Mouse (Mus musculus) bone marrow, adult 2 months (tissue): ENCODE data around the gene Med20. TPM values are rescaled to one million over a fixed set of nuclear protein-coding genes. Genes with fewer than 3 reads are reported as not detected.

ENCODE experiments used
- H3K27ac ChIP-seq: fragments of 200-500 bp; 2 replicates; pipeline ENCODE4 v1.5.1; 2012; ENCODE audit warnings: low read depth, mild to moderate bottlenecking, control low read depth, inconsistent platforms, low read length; ENCODE audit not compliant: control insufficient read depth, poor library complexity, insufficient read depth
- H3K4me1 ChIP-seq: fragments of 200-500 bp; 2 replicates; pipeline ENCODE4 v1.6.1; 2011; ENCODE audit warnings: low read length; ENCODE audit not compliant: control insufficient read depth, insufficient read depth
- H3K4me3 ChIP-seq: fragments of 200-500 bp; replicated peaks from 2 replicates; pipeline ENCODE3; 2011; ENCODE audit warnings: mild to moderate bottlenecking, low read depth, low read length, control low read depth; ENCODE audit not compliant: control insufficient read depth
- CTCF ChIP-seq: fragments of 200-500 bp; IDR thresholded peaks from 2 replicates; pipeline ENCODE4 v1.5.1; 2011; ENCODE audit warnings: low read length, control low read depth; ENCODE audit not compliant: control insufficient read depth, insufficient read depth
- POLR2A ChIP-seq: fragments of 200-500 bp; IDR thresholded peaks from 2 replicates; pipeline ENCODE4 v1.6.1; 2011; ENCODE audit warnings: low read depth, mild to moderate bottlenecking, control low read depth, low read length, borderline replicate concordance; ENCODE audit not compliant: control insufficient read depth
- WGBS: fragments of 180-500 bp; shearing (Covaris S2); methylation state at CpG from one replicate; pipeline ENCODE4 v1.1.7; 2018; 5-methylcytosine and 5-hydroxymethylcytosine counted together
- polyA plus RNA-seq: library from polyadenylated mRNA; stranded (reverse); fragments of >200 nt; gene quantifications from 2 replicates; pipeline ENCODE4 v1.2.4, GENCODE M21; 2011; ENCODE audit warnings: low replicate concordance; ENCODE audit not compliant: missing spikeins, insufficient read depth, insufficient read length

The Med20 gene
- polyA plus RNA-seq, 1 experiment: 21.2 TPM

- no peaks in the 10 kb centered on the region; the same call in 1 of the 2 replicates for H3K4me1 ChIP-seq
- TF ChIP-seq POLR2A (no peak), CTCF (no peak)
These were observed 38.9 kb upstream of the Med20 start for GRCm38 (mm10) chr17:47572436-47572835.

GRCm38 (mm10) chr17:47574028-47574427 is 37.4 kb upstream of the Med20 start:
- WGBS: 90% methylated on average over 8 of the region's 8 CpGs
- Histone ChIP-seq H3K27ac (no peak overlapping the region), H3K4me1 (no peaks in the 10 kb centered on the region), H3K4me3 (no peak overlapping the region)
- no peak for TF ChIP-seq CTCF
- TF ChIP-seq POLR2A: no peak

More at GRCm38 (mm10) chr17:47572436-47572835, 38.9 kb upstream of the Med20 start:
- Histone ChIP-seq H3K4me3 (no peak overlapping the region), H3K27ac (no peak overlapping the region)

GRCm38 (mm10) chr17:47574830-47575229 is 36.6 kb upstream of the Med20 start:
- no peak overlapping the region for H3K4me3 ChIP-seq
- WGBS: 79% methylated on average over 11 of the region's 11 CpGs

DNA sequence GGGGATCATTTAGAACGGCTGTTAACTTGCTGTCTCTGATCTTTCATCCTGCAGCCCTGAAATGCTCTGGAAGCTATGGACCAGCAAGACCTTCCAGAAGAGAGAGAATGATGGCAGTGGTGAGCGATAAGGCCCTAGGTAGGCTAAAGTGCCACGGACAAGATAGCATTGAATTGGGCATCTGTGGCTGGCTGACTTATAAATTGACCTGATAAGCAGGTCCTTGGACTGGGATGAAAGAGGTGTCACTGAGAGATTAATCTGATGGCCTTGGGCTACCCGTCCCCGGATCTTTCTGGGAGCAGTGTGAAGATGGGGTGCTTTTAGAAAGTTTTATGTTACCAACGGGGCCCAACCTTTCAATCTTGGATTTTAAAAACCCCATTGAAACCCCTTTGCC is 32.7 kb upstream of the Med20 start:
- WGBS: 65% methylated on average over 6 of the region's 6 CpGs
- H3K4me3 ChIP-seq: no peak overlapping the region
- peak overlapping the region; percentile 6; the same call in 1 of the 2 replicates for H3K27ac ChIP-seq
- H3K4me1 ChIP-seq: no peaks in the 10 kb centered on the region; the same call in 1 of the 2 replicates
- TF ChIP-seq CTCF (no peak), POLR2A (no peak)

More at GRCm38 (mm10) chr17:47574830-47575229, 36.6 kb upstream of the Med20 start:
- H3K27ac ChIP-seq: no peak overlapping the region
- TF ChIP-seq CTCF (no peak), POLR2A (no peak)
- no peaks in the 10 kb centered on the region for H3K4me1 ChIP-seq

GRCm38 (mm10) chr17:47580962-47581361 is 30.4 kb upstream of the Med20 start:
- TF ChIP-seq POLR2A (no peak), CTCF (no peak)
- Histone ChIP-seq H3K4me1 (no peaks in the 10 kb centered on the region; the same call in 1 of the 2 replicates), H3K27ac (no peak overlapping the region), H3K4me3 (no peak overlapping the region)
- WGBS: 91% methylated on average over 4 of the region's 4 CpGs

GRCm38 (mm10) chr17:47588517-47588916 is 22.9 kb upstream of the Med20 start:
- Histone ChIP-seq H3K4me3 (no peak overlapping the region), H3K4me1 (peaks cover 4% of the 10 kb centered on the region), H3K27ac (no peak overlapping the region)
- TF ChIP-seq CTCF (no peak), POLR2A (no peak)
- WGBS: 80% methylated on average over 8 of the region's 8 CpGs

DNA sequence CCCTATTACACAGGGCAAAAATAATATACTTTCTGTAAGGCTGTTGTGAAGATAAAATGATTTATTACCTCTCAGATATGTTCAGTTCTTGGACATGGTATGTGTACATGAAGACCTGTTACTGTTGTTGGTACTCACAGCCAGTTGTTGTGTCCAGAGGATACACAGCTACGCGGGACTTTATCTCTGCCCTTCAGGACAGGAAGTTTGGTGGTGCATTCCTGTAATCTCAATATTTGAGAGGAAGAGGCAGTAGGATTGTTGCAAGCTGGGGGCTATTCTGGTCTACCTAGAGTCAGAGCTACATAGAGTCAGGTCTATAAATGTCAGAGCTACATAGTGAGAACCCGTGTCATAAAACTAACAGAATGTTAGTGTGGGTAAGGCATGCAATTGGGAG is 20.3 kb upstream of the Med20 start:
- Histone ChIP-seq H3K4me3 (no peak overlapping the region), H3K27ac (no peak overlapping the region), H3K4me1 (peaks cover 4% of the 10 kb centered on the region)
- TF ChIP-seq CTCF (no peak), POLR2A (no peak)
- WGBS: 19% methylated on average over 3 of the region's 3 CpGs

- Histone ChIP-seq H3K27ac (peak overlapping the region; percentile 96), H3K4me3 (peak overlapping the region; percentile 99), H3K4me1 (peaks cover 7% of the 10 kb centered on the region)
- peak; percentile 80; the same call in 1 of the 2 replicates for TF ChIP-seq POLR2A
- no peak for TF ChIP-seq CTCF
- under 1% methylated on average over 63 of the region's 63 CpGs for WGBS
These were observed 18.0 kb upstream of the Med20 start for GRCm38 (mm10) chr17:47593215-47593853.
